Mouse (Mus musculus): ENCODE results near the gene Atp5j2. TPM values are rescaled to one million over a fixed set of nuclear protein-coding genes. Genes with fewer than 3 reads are reported as not detected.
"Not testable (repeated sequence)": the region's sequence is repeated elsewhere in the genome, so short reads cannot be mapped to it uniquely, and the experiment has no call there.

Gene Atp5j2
- polyA plus RNA-seq, 1 experiment from 2014 or later, result 664 TPM

GRCm38 (mm10) chr5:145219981-145220380 is 28.1 kb upstream of the Atp5j2 start:
- no peaks in the 10 kb centered on the region for H3K9me3 ChIP-seq (ENCODE audit: control insufficient read depth, low read length)
- H3K4me1 ChIP-seq (replicated peaks; ENCODE audit: control insufficient read depth, insufficient read depth, low read length), result no peaks in the 10 kb centered on the region
- WGBS, result 95% methylated on average over 8 of the region's 8 CpGs
- H3K9ac ChIP-seq, result no peak overlapping the region
- no peak overlapping the region for H3K27ac ChIP-seq
- no peak overlapping the region for H3K4me2 ChIP-seq (replicated peaks)
- ATAC-seq (ENCODE audit: low FRiP score) (no peak), DNase-seq (ENCODE audit: low spot score) (no peak)
- H3K36me3 ChIP-seq (replicated peaks; ENCODE audit: control insufficient read depth, insufficient read depth), result peaks cover 63% of the 10 kb centered on the region
- H3K4me3 ChIP-seq (replicated peaks; ENCODE audit: low read length), result no peak overlapping the region
- no peaks in the 10 kb centered on the region for H3K27me3 ChIP-seq (ENCODE audit: control insufficient read depth, insufficient read depth, low read length)

GRCm38 (mm10) chr5:145218671-145219070 is 26.8 kb upstream of the Atp5j2 start:
- no peaks in the 10 kb centered on the region for H3K9me3 ChIP-seq (ENCODE audit: control insufficient read depth, low read length)
- H3K4me3 ChIP-seq (replicated peaks; ENCODE audit: low read length), result no peak overlapping the region
- peaks cover 72% of the 10 kb centered on the region for H3K36me3 ChIP-seq (replicated peaks; ENCODE audit: control insufficient read depth, insufficient read depth)
- no peaks in the 10 kb centered on the region for H3K27me3 ChIP-seq (ENCODE audit: control insufficient read depth, insufficient read depth, low read length)
- H3K4me2 ChIP-seq (replicated peaks), result no peak overlapping the region
- no peaks in the 10 kb centered on the region for H3K4me1 ChIP-seq (replicated peaks; ENCODE audit: control insufficient read depth, insufficient read depth, low read length)
- DNase-seq (ENCODE audit: low spot score) (no peak), ATAC-seq (ENCODE audit: low FRiP score) (no peak)
- no peak overlapping the region for H3K9ac ChIP-seq
- 98% methylated on average over 20 of the region's 20 CpGs for WGBS
- no peak overlapping the region for H3K27ac ChIP-seq

- H3K9me3 ChIP-seq (ENCODE audit: control insufficient read depth, low read length), result no peaks in the 10 kb centered on the region
- no peak overlapping the region for H3K27ac ChIP-seq
- H3K27me3 ChIP-seq (ENCODE audit: control insufficient read depth, insufficient read depth, low read length), result no peaks in the 10 kb centered on the region
- H3K4me2 ChIP-seq (replicated peaks), result no peak overlapping the region
- WGBS, result 96% methylated on average over 21 of the region's 21 CpGs
- H3K36me3 ChIP-seq (replicated peaks; ENCODE audit: control insufficient read depth, insufficient read depth), result peaks cover 76% of the 10 kb centered on the region
- H3K9ac ChIP-seq, result no peak overlapping the region
- DNase-seq (ENCODE audit: low spot score) (no peak), ATAC-seq (ENCODE audit: low FRiP score) (no peak)
- H3K4me1 ChIP-seq (replicated peaks; ENCODE audit: control insufficient read depth, insufficient read depth, low read length), result no peaks in the 10 kb centered on the region
- no peak overlapping the region for H3K4me3 ChIP-seq (replicated peaks; ENCODE audit: low read length)
Measured at GRCm38 (mm10) chr5:145218206-145218605, 26.3 kb upstream of the Atp5j2 start.

- Histone ChIP-seq H3K4me2 (replicated peaks) (no peak overlapping the region), H3K9ac (no peak overlapping the region), H3K36me3 (replicated peaks; ENCODE audit: control insufficient read depth, insufficient read depth) (peaks cover 81% of the 10 kb centered on the region), H3K4me3 (replicated peaks; ENCODE audit: low read length) (no peak overlapping the region), H3K4me1 (replicated peaks; ENCODE audit: control insufficient read depth, insufficient read depth, low read length) (no peaks in the 10 kb centered on the region), H3K27me3 (ENCODE audit: control insufficient read depth, insufficient read depth, low read length) (no peaks in the 10 kb centered on the region), H3K9me3 (ENCODE audit: control insufficient read depth, low read length) (no peaks in the 10 kb centered on the region), H3K27ac (no peak overlapping the region)
- no peak for DNase-seq (ENCODE audit: low spot score)
- no peak for ATAC-seq (ENCODE audit: low FRiP score)
- 90% methylated on average over 6 of the region's 6 CpGs for WGBS
Measured at GRCm38 (mm10) chr5:145217746-145218145, 25.9 kb upstream of the Atp5j2 start.

- H3K9me3 ChIP-seq (ENCODE audit: control insufficient read depth, low read length), result no peaks in the 10 kb centered on the region
- no peak overlapping the region for H3K9ac ChIP-seq
- DNase-seq (ENCODE audit: low spot score) (no peak), ATAC-seq (ENCODE audit: low FRiP score) (no peak)
- H3K4me3 ChIP-seq (replicated peaks; ENCODE audit: low read length), result no peak overlapping the region
- H3K4me2 ChIP-seq (replicated peaks), result no peak overlapping the region
- 77% methylated on average over 4 of the region's 4 CpGs for WGBS
- no peak overlapping the region for H3K27ac ChIP-seq
- H3K27me3 ChIP-seq (ENCODE audit: control insufficient read depth, insufficient read depth, low read length), result no peaks in the 10 kb centered on the region
- no peaks in the 10 kb centered on the region for H3K4me1 ChIP-seq (replicated peaks; ENCODE audit: control insufficient read depth, insufficient read depth, low read length)
- peaks cover 84% of the 10 kb centered on the region for H3K36me3 ChIP-seq (replicated peaks; ENCODE audit: control insufficient read depth, insufficient read depth)
Measured at GRCm38 (mm10) chr5:145214679-145215078, 22.8 kb upstream of the Atp5j2 start.

GRCm38 (mm10) chr5:145213505-145213904 is 21.6 kb upstream of the Atp5j2 start:
- Histone ChIP-seq H3K27me3 (ENCODE audit: control insufficient read depth, insufficient read depth, low read length) (no peaks in the 10 kb centered on the region), H3K4me3 (replicated peaks; ENCODE audit: low read length) (no peak overlapping the region), H3K9me3 (ENCODE audit: control insufficient read depth, low read length) (no peaks in the 10 kb centered on the region), H3K4me1 (replicated peaks; ENCODE audit: control insufficient read depth, insufficient read depth, low read length) (no peaks in the 10 kb centered on the region), H3K27ac (no peak overlapping the region), H3K9ac (no peak overlapping the region), H3K4me2 (replicated peaks) (no peak overlapping the region), H3K36me3 (replicated peaks; ENCODE audit: control insufficient read depth, insufficient read depth) (peaks cover 82% of the 10 kb centered on the region)
- ATAC-seq (ENCODE audit: low FRiP score) (no peak), DNase-seq (ENCODE audit: low spot score) (no peak)
- 97% methylated on average over 3 of the region's 3 CpGs for WGBS

GRCm38 (mm10) chr5:145212216-145212615 is 20.4 kb upstream of the Atp5j2 start:
- 95% methylated on average over 4 of the region's 4 CpGs for WGBS
- no peak overlapping the region for H3K27ac ChIP-seq
- DNase-seq (ENCODE audit: low spot score), result no peak
- no peaks in the 10 kb centered on the region for H3K27me3 ChIP-seq (ENCODE audit: control insufficient read depth, insufficient read depth, low read length)
- ATAC-seq (ENCODE audit: low FRiP score), result no peak
- no peak overlapping the region for H3K4me3 ChIP-seq (replicated peaks; ENCODE audit: low read length)
- no peaks in the 10 kb centered on the region for H3K9me3 ChIP-seq (ENCODE audit: control insufficient read depth, low read length)
- H3K36me3 ChIP-seq (replicated peaks; ENCODE audit: control insufficient read depth, insufficient read depth), result peaks cover 75% of the 10 kb centered on the region
- no peak overlapping the region for H3K4me2 ChIP-seq (replicated peaks)
- no peaks in the 10 kb centered on the region for H3K4me1 ChIP-seq (replicated peaks; ENCODE audit: control insufficient read depth, insufficient read depth, low read length)
- H3K9ac ChIP-seq, result no peak overlapping the region

- WGBS, result 95% methylated on average over 4 of the region's 4 CpGs
- Histone ChIP-seq H3K27me3 (ENCODE audit: control insufficient read depth, insufficient read depth, low read length) (no peaks in the 10 kb centered on the region), H3K4me2 (replicated peaks) (no peak overlapping the region), H3K4me1 (replicated peaks; ENCODE audit: control insufficient read depth, insufficient read depth, low read length) (no peaks in the 10 kb centered on the region), H3K36me3 (replicated peaks; ENCODE audit: control insufficient read depth, insufficient read depth) (peaks cover 67% of the 10 kb centered on the region), H3K9ac (no peak overlapping the region), H3K27ac (no peak overlapping the region), H3K9me3 (ENCODE audit: control insufficient read depth, low read length) (no peaks in the 10 kb centered on the region), H3K4me3 (replicated peaks; ENCODE audit: low read length) (no peak overlapping the region)
- ATAC-seq (ENCODE audit: low FRiP score) (no peak), DNase-seq (ENCODE audit: low spot score) (no peak)
Measured at GRCm38 (mm10) chr5:145211340-145211739, 19.5 kb upstream of the Atp5j2 start.

- H3K4me3 ChIP-seq (replicated peaks; ENCODE audit: low read length); H3K4me2 ChIP-seq (replicated peaks); H3K27me3 ChIP-seq (ENCODE audit: control insufficient read depth, insufficient read depth, low read length); H3K9me3 ChIP-seq (ENCODE audit: control insufficient read depth, low read length); DNase-seq (ENCODE audit: low spot score); H3K9ac ChIP-seq; H3K27ac ChIP-seq; ATAC-seq (ENCODE audit: low FRiP score): not testable (repeated sequence)
- H3K36me3 ChIP-seq (replicated peaks; ENCODE audit: control insufficient read depth, insufficient read depth), result peaks cover 46% of the 10 kb centered on the region
- WGBS, result 58% methylated on average over 10 of the region's 11 CpGs
- H3K4me1 ChIP-seq (replicated peaks; ENCODE audit: control insufficient read depth, insufficient read depth, low read length), result peaks cover 12% of the 10 kb centered on the region
Measured at GRCm38 (mm10) chr5:145208391-145208790, 16.5 kb upstream of the Atp5j2 start.

GRCm38 (mm10) chr5:145207954-145208353 is 16.1 kb upstream of the Atp5j2 start:
- H3K9me3 ChIP-seq (ENCODE audit: control insufficient read depth, low read length), result no peaks in the 10 kb centered on the region
- H3K27me3 ChIP-seq (ENCODE audit: control insufficient read depth, insufficient read depth, low read length), result no peaks in the 10 kb centered on the region
- WGBS, result 90% methylated on average over 5 of the region's 6 CpGs
- no peak overlapping the region for H3K27ac ChIP-seq
- H3K4me1 ChIP-seq (replicated peaks; ENCODE audit: control insufficient read depth, insufficient read depth, low read length), result peaks cover 12% of the 10 kb centered on the region
- no peak overlapping the region for H3K9ac ChIP-seq
- DNase-seq (ENCODE audit: low spot score), result no peak
- H3K4me3 ChIP-seq (replicated peaks; ENCODE audit: low read length), result no peak overlapping the region
- H3K36me3 ChIP-seq (replicated peaks; ENCODE audit: control insufficient read depth, insufficient read depth), result peaks cover 42% of the 10 kb centered on the region
- H3K4me2 ChIP-seq (replicated peaks), result no peak overlapping the region
- no peak for ATAC-seq (ENCODE audit: low FRiP score)
